Mouse (Mus musculus): ENCODE data around the gene Haus5.
A peak's percentile ranks its signal among the peaks of the same experiment; 100 is the strongest.

DNA sequence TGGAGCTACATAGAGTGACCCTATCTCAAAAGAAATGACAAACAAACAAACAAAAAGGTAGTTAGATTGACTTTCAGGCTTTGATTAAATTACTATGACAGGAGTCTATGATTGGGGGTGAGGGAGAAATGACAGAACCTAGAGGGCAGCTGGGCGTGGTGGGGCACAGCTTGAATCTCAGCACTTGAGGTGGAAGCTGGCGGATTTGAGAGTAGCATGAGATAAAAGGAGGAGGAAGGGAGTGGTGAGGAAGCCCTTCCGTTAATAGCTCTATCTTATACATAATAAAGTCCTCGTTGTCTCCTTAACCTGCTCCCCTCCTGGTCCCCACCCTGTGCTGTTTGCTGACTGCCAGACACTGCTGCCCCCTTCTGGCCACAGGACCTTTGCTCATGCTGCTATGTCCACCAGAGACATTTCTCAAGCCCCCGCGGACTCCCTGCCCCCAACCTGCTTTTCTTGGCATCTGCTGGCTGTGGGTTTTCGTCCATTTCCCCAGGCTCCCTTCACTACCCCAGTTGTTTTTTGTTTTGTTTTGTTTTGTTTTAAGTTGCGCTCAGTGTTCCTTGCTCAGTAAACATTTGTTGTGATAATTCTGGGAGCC is 57.0 kb downstream of the Haus5 start:
- peak; percentile 83 for TF ChIP-seq CTCF (IDR thresholded peaks at IDR 0.05; ENCODE audit: control insufficient read depth, insufficient read depth, low read length)
- TF ChIP-seq POLR2A (IDR thresholded peaks at IDR 0.05; ENCODE audit: borderline replicate concordance, control insufficient read depth, low read depth, low read length) = no peak

All from bone marrow, adult 2 months (tissue).